Mouse (Mus musculus) adrenal gland, adult 18-20 months (tissue): ENCODE measurements around the gene Pafah1b2. TPM values are rescaled to one million over a fixed set of nuclear protein-coding genes. Genes with fewer than 3 reads are reported as not detected.

Experiments
- DNase-seq, 2 experiments: peaks; one replicate each; pipeline ENCODE4 v3.0.0; 2021 to 2022; ENCODE audit warnings: low spot score in 2 of 2
- long read RNA-seq, 2 experiments: library from polyadenylated mRNA; stranded (forward); transcript quantifications; one replicate each; pipeline ENCODE4 v2.0.0; 2021
- total RNA-seq, 2 experiments: library from RNA; stranded (reverse); gene quantifications; 1 replicate in 1 of 2; 2 replicates in 1 of 2; pipeline ENCODE4 v1.2.3; 2021

The Pafah1b2 gene
- 100 to 1,000 TPM; 149 to 164 TPM for total RNA-seq
- long read RNA-seq, experiment 1, full-length matches to known transcripts, result 105 of 117 reads
- long read RNA-seq, experiment 1, partial matches to known transcripts, result 1 of 117 reads
- long read RNA-seq, experiment 1, other reads (novel, unspliced or antisense), result 11 of 117 reads
- long read RNA-seq, experiment 2, full-length matches to known transcripts, result 240 of 287 reads
- long read RNA-seq, experiment 2, partial matches to known transcripts, result 3 of 287 reads
- long read RNA-seq, experiment 2, other reads (novel, unspliced or antisense), result 44 of 287 reads

GRCm38 (mm10) chr9:46012091-46013008 lies at the start of gene Pafah1b2, which contains the start of gene Sik3:
Gene Pafah1b2, minus strand, starts transcription at chr9:46012690.
Gene Sik3, plus strand, starts transcription at chr9:46012820.
- DNase-seq, result peak; percentile 97 to 98

DNA sequence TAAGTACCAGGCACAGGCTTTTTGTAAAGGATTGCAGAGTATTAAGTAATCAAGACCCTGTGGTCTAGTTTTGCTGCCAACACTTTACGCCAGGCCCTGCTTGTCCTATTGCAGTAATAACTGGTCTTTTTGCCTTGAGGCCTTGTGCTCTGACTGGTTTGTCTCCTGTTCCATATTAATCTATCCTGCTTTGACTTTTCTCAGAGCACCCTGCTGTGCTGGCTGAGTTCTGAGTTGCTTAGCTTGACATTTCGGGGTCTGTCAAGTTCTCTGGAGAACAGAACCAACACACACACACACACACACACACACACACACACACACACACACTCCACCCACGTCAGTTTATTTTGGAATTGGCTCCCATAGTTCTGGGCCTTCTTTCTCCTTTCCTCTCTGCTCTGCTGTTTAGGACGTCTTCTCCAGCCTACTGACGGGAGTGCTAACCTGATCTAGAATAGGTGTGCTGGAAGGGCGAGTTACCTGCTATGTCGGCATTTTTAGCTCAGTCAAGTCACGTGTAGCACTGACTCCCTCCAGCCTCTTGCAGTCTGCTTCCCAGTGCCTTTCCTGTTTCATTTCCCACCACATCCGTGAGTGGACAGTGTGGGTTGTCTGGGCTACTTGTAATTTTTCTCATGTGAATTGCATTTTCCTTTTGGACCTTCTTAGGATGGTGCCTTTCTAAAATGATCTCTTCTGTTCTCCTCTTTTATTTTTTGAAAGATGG lies 49.4 kb upstream of the Pafah1b2 start:
- no peak for DNase-seq

GRCm38 (mm10) chr9:46060249-46060648 lies 47.8 kb upstream of the Pafah1b2 start:
- no peak for DNase-seq

- no peak for DNase-seq
Measured at GRCm38 (mm10) chr9:46058065-46058464, 45.6 kb upstream of the Pafah1b2 start.

GRCm38 (mm10) chr9:46053014-46053666 lies 40.6 kb upstream of the Pafah1b2 start:
- DNase-seq, result no peak

DNA sequence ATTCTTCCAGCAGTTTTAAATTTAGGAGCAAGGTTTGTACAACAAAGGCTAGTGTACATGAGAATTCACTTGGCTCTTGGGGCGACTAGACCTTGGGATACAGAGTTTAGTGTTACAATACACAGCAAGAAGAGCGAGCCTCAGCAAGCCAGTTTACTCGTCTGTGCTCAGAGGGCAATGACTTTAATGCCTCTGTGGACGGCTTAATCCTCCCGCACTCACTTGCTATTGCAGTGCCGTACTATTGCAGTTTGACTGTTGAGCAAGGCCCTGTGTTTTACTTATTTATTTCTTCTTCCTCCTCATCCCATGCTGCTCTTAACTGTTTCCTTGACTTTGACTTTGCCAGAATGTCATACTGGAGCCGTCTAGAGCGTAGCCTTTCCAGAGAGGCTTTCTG lies 37.7 kb upstream of the Pafah1b2 start:
- no peak for DNase-seq

- no peak for DNase-seq
Measured at GRCm38 (mm10) chr9:46049525-46049924, 37.0 kb upstream of the Pafah1b2 start.

DNA sequence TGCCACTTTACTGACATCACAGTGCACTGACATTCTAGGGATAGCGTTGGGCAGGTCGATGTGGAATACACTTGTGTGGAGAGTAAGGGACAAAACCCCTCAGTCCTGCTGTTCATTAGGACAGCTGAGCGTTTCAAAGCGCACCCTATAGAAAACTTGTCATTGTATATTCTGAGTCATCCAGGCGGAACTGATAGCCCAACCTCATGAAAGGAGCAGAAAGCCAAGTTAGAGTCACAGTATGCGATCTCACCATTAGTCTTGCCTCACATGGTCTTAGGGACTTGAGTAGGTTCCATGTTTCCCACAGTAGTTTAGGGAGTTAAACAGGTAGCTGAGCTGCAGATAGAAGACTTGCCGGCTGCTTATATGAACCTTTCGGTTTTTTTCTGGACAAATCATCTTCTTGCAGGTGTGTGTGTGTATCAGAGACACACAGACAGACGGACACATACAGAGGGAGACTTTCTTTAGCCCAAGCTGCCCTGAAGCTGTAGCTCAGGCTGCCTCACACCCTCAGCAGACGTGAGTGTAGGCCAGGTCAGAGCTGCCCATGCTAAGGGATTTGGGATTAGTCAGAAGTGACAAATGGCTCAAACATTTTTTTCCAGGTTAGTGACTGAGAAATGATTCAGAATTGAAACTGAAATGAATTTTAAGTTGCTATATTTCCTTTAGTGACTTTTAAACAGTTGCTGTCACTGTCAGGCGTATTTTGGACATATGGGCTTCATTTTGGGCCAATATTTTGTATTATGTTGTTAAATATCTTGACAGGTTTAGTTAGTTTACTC lies 34.4 kb upstream of the Pafah1b2 start:
- DNase-seq, result no peak

DNA sequence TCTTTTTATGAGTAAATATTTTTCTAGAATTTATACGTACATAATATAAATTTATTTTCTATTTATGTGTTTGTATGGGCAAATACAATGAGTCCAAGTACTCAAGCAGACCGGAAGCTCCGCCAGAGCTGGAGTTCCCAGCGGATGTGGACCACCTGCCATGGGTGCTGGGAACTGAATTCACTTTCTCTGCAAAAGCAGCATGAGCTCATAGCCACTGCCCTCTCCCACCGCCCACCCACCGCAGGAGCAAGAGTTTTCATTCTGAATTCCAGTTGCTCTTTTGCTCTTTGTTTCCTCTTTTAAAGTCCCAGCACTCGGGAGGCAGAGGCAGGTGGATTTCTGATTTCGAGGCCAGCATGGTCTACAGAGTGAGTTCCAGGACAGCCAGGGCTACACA lies 31.1 kb upstream of the Pafah1b2 start:
- no peak for DNase-seq

- no peak for DNase-seq
Measured at GRCm38 (mm10) chr9:46042387-46042786, 29.9 kb upstream of the Pafah1b2 start.

- DNase-seq, result no peak
Measured at GRCm38 (mm10) chr9:46041186-46041585, 28.7 kb upstream of the Pafah1b2 start.

DNA sequence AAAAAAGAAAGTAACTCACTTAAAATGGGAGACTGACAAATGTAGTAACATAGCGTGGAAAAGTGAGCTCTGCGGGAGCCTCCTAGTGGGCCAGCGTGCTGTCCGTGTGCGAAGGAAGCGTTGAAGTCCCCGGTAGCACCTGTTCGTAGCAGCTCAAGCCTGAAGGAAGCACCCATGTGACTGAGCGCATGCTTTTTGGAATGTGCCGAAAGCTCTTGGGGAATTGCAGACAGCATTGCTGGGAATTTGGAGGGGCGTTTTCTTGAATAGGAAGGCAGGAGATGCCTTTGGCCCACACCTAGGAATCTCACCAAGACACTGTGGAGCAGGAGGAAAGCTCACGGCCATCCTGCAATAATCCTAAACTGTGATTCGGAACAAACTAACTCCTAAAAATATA lies 26.3 kb upstream of the Pafah1b2 start:
- DNase-seq, result no peak

DNA sequence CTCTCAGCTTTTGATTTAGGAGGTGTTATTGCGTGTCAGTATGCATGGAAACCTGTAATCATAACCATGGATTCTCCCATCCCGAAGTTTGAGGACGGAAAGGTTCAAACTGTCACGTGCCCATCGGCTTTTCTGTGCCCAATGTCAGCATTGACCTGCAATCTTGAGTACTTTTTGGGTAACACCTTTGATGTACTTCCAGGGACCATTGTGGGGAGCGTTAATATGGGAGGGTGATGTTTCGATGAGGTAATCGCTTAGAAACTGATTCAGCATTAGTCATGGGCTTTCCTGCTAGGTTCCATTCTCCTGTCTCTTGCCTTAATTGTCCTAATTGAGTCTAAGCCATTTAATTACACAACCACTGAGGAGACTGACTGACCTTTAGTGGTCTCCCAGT lies 24.4 kb upstream of the Pafah1b2 start:
- no peak for DNase-seq

DNA sequence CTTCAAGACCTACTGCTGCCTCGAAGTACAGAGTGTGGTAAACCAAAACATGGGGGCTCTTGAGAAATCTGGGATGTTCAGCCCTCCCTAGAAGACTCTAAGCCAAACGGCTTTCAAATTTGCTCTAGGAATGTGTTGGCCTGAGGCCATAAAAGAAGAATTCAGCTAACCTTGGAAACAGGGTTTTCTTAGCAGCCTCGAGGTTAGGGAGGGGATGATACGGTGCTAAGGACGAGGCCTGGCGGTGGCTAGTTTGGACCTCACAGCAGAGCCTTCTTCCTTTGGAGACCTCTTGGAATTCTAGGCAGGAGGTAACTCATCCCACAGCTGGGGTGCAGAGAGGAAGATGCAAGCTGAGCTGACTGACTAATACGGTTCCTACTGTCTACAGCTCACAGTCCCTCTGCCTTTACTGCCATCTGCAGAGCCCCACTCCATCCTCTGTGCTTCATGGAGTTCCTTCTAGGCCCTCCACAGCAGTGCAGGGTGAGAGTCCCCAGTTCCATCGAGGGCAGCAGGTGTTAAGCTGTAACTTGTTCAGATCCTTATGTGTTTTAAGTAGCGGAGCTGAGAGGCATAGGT lies 22.9 kb upstream of the Pafah1b2 start:
- DNase-seq, result no peak

GRCm38 (mm10) chr9:46033862-46034261 lies 21.4 kb upstream of the Pafah1b2 start:
- DNase-seq, result no peak

GRCm38 (mm10) chr9:46033058-46033457 lies 20.6 kb upstream of the Pafah1b2 start:
- DNase-seq, result no peak

DNA sequence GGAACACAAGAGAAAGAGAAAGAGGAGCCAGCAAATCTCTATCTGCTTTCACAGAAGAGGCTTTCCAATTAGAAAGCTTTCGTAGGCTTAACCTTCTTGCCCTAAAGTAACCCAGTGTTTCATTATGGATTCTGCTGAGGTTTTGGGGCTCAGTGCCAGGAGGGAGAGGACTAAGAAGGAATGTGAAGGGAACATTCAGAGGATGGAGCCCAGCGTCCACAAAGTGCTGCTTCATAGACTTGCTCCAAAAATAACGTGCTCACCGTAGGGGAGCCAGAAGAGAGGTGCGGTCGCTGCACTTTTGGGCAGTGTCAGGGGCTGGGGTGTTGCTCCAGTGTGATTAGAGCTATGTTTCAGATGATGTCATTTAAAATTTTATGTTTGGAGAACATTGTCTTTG lies 19.7 kb upstream of the Pafah1b2 start:
- no peak for DNase-seq

- no peak for DNase-seq
Measured at GRCm38 (mm10) chr9:46030968-46031367, 18.5 kb upstream of the Pafah1b2 start.

GRCm38 (mm10) chr9:46030184-46030583 lies 17.7 kb upstream of the Pafah1b2 start:
- DNase-seq, result no peak

DNA sequence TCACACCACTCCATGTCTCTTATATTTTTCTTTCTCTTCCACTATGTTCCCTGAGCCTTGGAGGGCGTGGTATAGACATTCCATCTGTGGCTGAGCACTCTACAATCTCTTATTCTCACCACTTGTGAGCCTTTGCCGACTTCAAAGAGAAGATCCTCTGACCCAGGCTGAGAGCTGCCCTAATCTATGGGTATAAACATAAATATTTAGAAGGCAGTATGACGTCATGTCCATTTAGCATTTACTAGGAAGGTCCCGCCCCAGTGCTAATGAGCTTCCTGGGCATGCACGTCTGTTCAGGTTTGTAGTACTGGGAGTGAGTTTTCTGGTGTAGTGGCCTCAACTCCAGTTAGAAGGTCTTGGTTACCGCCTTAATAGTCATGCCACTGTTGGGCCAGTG lies 17.0 kb upstream of the Pafah1b2 start:
- DNase-seq, result no peak
